Mouse (Mus musculus) testis, postnatal 10 days (tissue): Measurements from ENCODE around the gene Fstl5.
"Not testable (repeated sequence)": the region's sequence is repeated elsewhere in the genome, so short reads cannot be mapped to it uniquely, and the experiment has no call there.

Experiments
- DNase-seq: peaks from one replicate; pipeline ENCODE4 v3.0.0; 2021; ENCODE audit warnings: low spot score

Fstl5 gene

DNA sequence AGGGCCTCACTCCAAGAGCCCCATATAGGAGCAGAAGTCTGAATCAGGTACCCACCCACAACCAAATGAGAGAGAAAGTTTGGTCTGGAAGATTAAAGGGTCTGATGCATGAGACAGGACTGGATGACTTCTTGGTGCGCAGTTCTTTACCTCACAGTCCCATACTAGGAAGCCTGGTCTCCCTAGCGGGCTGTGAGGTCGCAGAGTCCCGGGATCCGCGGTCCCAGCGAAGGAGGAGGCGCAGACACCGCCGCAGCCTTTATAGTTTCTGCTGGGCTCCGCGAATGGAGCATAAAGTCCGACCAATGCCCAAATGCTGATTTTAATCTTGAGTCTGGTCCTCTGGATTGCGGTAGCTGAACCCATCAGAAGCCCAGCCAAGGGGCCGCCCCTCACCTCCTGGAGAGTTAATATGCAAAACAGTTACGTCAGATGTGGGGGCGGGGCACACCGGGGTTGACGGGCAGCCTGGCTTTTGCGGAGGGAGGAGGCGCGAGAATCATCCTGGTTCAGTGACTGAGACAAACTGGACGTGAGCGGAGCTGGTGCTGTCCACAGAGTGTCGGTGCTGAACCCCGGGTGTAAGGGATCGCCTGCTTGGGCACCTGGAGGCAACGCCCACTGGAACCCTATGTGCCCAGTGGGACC, at the start of gene Fstl5:
Gene Fstl5 (plus strand): TSS at position 211 of the 648 bp plus-strand sequence.
- peak; percentile 80 for DNase-seq

DNA sequence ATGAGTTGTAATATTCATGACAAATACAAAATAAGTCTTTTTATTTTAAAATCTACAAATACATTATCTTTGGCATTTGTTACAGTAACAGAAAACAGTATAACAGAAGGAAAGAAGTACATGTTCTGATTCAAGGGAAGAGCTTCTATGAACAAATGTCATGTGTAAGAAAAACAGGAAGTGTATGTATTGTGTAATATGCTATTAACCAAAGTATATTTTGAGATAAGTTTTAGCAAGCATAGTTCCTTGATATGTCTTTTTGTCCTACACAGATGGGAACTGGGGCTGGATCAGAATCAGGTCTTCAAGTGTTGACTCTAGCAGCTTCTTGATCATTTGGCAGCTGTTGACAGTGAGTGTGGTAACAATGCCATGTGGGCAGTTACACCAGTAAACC, 48.5 kb upstream of the Fstl5 start:
- no peak for DNase-seq

DNA sequence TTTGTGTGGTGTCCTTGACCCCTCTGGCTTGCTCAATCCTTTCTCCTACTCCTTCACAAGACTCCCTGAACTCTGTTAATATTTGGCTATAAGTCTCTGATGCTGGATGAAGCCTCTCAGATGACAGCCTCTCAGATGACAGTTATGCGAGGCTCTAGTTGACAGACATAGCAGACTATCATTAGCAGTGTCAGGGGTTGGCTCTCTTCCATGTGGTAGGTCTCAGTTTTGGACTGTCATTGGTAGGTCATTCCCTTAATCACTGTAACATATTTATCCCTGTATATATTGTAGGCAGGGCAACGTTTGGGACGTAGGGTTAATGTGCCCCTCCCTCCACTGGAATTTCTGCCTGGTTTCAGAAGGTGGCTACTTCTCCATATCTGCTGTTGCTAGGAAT, 22.9 kb upstream of the Fstl5 start:
- no peak for DNase-seq

DNA sequence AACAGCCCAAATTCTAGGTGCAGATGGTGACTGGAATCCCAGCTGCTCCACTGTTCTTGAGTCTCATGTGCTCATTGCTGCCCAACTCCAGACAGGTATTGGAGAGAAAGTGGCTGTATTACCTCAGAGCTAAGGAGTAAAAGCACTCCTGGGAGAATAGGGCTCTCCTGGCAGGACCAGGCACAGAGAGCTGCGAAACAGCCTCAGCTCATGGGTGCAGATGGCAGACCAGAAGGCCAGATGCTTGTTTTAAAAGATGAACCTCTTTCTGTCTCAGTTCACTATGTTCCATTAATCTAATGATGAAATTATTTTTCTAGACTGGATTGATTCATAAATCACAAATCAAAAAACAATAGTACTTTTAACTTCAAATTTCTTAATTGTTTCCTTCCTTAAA, 12.1 kb upstream of the Fstl5 start:
- no peak for DNase-seq

DNA sequence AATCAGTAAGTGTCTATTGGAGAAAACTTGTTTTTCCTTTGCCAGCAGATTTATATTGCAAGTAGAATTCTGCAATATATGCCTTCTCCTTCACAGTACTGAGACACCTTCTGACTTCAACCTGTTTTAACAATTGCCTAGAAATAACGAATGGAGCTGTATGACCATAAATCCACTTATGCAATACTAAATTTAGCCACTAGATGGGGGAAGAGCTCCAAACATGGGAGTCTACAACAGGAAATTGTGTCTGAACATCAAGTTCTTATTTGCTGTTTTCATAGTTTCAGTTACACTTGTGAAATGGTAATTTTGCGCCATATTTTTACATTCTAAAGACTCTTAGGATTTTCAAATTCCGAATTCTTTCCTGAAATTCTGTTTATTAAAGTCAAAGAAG, 6.2 kb upstream of the Fstl5 start:
- DNase-seq = no peak

DNA sequence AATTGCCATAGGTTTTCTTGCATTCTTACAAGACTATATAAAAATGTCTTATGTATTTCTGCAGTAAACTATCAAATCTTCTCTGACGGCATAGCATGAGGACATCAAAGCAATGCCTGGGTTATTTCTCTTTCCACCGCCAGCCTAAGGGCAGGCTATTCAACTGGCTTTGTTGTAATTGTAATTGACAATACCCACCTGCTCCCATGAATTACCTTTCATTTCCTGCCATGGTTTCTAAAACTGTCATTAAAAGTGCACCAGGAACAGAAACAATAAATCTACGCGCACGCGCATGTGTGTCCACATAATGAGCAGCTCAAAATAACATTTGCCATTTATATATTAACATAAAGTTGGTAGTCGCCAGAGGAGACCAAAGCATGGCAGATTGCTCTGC, 1.2 kb upstream of the Fstl5 start:
- no peak for DNase-seq

DNA sequence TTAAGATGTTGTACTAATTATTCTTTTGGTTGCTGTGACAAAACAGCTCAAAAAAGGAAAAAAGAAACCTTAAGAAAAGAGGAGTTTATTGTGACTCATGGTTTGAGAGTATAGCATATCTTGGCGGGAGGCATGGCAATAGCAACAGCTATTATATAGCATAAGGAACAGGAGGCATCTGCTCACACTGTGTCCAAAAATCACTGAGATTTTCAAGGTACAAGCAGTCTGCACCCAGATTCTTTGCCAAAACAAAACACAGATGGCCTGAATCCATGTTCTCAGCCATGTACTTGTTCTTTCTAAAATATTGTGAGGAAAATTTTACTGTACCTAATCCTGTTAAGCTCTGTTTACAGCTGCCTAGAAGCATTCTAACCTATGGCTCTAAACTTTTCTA, 66.4 kb downstream of the Fstl5 start:
- no peak for DNase-seq

DNA sequence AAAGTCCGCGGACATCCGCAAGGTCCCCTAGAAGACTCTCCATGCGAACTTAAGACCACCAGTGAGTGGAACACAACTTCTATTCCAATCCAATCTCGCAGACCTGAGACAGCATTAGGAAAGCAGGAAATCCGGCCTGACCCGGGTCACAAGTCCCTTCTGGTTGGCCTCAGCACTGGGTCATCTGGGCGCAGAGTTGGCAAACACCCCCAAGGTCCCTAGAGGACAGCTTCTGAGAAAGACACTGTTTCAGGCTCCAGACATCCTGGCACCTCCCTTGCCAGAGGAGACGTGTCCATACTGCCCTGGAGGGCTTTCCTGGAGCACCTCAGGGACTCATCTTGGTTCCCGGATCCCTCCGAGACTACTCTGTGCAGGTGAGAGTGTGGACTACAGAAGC, 73.8 kb downstream of the Fstl5 start:
- no peak for DNase-seq

DNA sequence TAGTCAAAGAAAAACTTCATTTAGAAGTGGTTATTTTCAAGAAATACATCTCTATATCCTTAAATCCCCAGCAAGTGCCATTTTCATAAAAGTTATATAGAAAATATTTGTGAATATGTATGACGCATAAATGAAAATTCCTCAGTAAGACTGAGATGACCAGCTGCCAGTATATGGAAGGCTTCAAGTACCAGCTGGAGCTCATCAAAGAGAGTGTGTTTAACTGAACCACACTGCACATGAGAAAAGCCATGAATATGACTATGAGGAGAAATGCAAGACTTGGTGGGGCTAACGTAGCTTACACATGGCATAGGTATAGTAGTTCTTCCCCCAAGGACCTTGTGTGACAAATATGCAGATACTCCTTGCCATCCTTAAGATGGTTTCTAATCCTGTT, 164.8 kb downstream of the Fstl5 start:
- DNase-seq = no peak

DNA sequence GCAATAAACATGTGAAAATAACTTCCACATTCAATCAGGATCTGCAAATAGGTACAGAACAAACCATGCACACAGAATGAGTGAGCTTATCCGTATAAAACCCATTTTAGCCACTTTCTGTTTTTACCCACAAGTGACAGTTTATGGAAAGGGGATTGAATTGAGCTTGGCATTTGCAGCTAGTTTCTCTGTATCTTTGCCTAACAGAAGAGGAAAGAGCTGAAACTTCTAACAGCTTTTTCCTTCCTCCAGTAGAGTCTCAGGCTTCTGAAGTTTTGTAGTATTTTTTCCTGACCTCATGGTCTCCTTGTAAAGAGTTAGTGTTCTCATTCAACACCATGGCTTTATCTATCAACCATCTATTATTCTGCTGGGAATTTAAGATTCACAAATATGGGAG, 177.3 kb downstream of the Fstl5 start:
- no peak for DNase-seq

DNA sequence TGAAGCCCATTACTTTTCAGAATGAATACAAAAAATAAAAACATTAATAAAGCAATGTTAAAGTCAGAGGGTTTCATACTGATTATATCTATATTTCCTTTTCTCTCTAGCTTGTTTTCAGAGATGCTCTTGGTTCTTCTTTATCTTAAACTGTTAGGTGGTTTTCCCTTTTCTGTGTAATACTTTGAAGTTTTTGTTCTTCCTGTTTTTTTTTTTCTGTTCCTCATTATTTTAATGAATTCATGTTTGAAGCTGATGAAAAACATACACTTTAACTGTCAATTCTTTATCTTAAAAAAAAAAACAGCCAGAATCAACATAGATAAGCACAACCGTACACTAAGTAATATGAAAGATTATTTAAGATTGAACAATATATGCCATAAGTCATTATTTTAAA, 218.9 kb downstream of the Fstl5 start:
- no peak for DNase-seq

DNA sequence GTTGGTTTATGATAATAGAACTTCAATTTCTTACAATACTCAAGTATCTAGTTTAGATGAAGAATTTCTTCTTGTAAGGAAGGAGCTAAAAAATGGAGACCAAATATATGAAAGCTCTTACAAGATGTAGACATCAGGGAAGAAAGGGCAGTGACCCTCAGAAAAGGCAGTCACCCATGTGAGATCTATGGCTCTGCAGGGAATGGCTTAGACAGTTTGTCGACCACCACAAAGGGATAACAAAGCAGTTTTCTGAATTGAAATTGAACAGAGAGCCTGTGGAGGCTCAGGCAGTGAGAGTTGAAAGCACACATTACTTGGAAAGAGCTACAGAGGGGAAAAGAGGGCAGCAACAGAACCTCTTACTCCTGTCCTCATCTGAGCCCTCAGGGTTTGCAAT, 220.3 kb downstream of the Fstl5 start:
- no peak for DNase-seq

DNA sequence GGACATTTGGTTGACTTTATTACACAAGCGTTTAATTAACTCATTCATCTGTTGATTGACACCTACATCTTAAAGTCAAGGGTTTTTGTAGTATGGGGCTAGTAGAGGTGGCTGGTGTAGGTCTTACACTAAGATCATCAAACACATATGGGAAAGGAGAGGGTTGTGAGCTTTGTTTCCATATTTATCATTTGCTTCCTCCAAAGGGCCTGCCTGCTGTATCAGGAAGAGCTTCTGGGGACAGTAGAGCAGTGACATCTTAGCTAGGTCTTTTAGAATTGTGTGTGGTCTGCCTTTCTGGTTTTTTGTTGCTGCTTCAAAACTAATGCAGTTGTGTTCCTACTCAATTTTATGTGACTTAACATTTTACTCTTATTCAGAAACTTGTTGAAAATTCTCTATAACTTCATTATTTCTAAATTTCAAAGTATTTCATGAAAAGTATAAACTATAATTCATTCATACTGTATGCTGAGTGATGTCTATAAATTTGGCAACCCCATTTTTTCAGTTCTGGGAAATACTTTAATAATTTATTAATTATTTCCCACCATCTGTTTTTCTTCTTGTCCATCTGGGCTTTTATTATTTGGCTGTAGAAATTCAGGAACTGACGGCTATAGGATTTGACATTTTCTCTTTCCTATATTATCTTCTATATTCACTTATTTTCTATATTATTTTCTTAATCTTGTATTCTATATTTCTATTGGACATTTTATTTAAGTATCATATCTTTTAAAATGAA, 227.1 kb downstream of the Fstl5 start:
- no peak for DNase-seq

DNA sequence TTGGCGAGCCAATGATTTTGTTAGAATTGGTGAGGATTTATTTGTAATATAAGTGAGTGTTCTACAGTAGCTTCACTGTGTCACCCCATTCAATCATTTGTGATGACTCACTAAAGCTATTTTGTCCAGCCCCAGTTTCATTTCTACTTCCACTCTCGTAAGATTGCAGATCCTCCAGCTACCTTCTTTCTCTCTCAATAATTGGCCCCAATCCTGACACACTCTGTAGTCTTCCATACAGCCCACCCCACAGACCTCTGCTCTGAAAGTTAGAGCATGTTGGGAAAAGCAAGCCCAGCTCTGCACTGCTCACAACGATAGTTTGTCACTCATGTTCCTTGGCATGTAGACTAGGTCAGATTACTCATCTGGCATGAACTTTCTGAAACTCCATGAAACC, 242.9 kb downstream of the Fstl5 start:
- no peak for DNase-seq

DNA sequence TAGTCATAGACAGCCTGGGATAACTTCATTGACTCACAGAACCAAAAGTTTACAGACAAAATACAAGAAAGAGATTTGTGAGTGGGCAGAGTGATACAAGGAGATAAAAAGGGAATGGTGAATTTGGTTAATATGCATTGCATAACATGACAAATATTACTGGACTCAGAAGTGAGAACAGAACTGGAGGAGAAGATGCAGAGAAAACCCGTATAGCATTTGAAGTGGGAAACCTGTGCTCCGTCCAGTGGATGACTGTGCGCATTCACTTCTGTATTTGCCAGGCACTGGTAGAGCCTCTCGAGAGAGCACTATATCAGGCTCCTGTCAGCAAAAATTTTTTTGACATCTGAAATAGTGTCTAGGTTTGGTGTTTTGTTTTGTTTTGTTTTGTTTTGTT, 245.5 kb downstream of the Fstl5 start:
- no peak for DNase-seq

DNA sequence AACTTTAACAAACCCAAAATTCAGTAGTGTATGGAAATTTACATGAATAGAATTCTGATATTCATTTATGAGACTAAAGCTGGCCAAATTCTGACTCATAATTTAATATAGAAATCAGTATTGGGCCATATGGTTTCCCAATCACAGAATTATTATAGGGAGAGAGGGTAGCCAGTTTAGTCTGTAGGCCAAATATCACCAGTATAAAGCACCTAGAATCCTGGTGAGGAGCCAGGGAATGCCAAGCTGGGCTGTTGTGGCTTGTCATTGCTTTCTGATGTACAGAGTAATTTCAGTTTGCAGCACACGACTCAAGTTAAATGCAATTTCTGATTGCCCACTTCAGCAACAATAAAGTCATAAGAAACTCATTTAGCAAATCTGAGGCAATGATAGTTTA, 248.4 kb downstream of the Fstl5 start:
- DNase-seq = no peak

DNA sequence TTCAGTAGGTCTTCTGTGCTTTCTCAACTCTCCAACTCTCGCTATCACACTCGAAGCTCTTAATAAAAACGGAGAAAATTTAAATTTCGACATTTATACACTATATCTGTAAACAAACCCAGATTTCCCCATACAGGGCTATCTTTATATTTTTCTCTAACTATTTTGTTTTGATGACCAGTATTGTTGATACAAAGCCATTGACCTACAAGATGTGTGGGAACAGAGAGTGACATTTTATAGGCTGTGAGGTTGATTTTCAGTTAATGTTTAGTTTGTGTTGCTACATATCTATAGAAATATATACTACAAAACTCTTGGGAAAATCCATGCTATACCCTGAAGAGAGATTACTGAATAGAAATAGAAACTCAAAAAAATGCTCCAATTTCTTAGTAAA, 262.9 kb downstream of the Fstl5 start:
- no peak for DNase-seq

DNA sequence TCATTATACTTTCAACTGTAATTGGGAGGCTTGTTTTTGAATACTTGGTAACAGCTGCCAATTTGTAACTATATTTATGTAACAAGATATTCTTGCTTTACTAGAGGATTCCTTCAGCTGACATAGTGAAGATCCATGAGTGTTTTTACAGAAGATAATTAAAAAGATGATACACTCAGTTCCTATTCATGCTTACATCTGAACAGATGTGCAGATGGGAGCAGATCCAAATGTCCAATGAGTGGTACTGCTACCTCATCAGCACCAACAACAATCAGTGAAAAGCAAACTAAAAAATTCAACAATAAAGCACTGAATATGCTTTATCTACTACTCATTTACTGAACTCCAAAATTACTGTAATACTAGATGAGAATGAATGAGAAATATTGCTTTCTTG, 292.9 kb downstream of the Fstl5 start:
- no peak for DNase-seq

DNA sequence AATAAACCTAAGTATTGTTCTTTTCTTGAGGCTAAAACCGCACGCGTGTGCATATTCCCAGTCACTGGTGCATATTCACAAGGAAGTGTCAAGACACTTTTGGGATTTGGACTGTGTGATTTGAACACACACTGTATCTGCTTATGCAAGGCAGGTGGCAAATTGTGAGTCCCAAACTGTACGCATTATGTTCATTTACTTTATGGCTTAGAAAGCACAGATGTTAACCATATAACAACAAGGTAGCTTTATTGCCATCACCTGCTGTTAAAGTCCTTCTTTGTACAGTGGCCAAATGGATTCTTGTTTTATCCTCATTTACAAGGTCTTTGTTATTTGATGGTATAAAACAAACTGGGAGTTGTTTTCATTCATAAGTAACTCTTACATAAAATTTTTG, 295.8 kb downstream of the Fstl5 start:
- DNase-seq = no peak

DNA sequence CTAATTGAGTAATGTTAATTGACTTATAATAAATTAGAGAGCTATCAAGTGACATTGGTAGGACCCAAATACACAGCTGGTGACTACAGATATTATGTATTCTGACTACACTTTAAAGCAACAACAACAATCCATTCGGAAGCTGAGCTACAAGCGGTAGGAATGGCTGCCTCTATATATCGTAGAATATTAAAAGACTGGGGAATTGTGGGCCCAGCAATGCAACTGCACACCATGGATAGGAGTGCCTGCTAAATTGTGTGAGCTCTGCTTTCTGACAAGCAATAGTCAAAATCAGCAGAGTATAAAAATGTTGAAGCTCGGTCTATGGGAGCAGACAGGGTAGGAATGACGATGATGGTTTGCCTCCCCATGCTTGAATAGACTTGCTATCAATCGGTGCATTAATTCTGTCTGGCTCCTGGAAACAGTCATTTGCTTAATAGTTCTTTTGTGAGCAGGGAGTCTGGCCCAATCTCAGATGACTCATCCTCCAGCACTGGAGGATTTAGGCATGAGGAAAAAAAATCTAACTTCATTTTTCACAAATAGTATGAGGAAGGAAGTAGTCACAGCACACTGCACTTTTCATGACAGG, 354.8 kb downstream of the Fstl5 start:
- no peak for DNase-seq

DNA sequence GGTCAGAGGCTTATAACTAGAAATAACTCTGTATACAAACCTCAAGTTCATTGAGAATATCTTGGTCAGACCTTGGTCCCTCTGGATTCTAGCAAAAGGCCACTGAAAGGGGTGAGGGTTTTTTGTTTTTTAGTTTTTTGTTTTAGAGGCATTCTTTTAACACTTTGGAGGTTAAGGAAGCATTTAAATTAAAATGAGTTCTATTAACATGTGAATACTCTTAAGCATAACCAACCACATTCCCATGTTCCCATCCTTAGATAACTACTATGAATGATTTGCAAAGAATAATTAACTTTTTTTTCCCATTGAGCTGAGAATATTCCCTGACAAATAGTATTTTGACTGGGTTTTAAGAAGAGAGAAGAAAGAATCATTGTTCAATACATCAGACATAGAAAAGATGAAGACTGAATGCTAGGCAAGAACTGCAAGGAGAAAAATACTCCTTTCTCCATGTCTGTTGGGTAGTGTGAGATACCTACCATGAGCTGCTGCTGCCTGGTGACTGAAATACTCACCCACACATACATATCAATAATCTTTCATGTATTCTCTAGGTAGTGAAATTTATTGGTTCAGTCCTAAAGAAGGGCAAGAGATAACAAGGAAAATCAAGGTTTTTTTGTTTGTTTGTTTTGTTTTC, 393.3 kb downstream of the Fstl5 start:
- DNase-seq = no peak

DNA sequence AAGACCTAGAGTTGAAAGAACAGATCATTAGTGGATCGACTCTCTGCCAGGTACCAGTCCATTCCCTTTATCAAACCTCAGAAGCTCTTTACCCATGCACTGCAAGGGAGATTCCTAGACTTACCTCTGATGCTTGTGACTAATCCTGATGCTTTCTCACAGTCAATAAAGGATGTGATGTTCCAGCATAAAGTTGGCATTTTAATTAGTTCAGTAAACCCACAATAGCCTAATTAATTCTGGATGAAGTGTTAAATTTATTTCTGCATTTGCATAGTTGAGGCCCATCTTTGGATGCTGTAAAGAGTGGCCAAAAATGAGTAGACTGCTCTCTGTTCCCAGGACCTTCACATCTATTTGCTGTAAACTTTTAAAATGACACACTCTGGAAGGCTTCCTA, 394.1 kb downstream of the Fstl5 start:
- no peak for DNase-seq

DNA sequence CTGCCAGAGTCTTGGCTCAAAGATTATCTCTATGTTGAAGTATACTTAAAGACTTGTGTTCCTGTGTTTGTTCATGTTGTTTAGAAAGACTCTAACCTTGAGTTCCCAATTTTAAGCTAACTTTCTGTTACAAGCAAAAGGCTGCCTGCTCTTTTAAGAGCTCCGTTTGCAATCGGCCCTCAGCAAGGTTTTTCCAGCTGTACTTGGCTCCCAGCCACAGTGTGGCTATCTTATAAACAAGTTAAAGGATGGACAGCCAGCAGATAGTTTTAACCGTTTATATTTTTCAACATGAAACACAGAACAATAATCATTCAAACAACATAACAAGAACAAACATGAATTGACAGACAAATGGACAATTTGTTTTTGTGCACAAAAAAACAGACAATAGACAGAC, 433.8 kb downstream of the Fstl5 start:
- DNase-seq = not testable (repeated sequence)
